Mouse (Mus musculus): ENCODE data around the gene Fas.

- no peak for TF ChIP-seq CTCF (IDR thresholded peaks at IDR 0.05)
- TF ChIP-seq EP300 (IDR thresholded peaks at IDR 0.05; ENCODE audit: insufficient read depth, low read depth, low read length), result no peak
- no peak for TF ChIP-seq POLR2A (IDR thresholded peaks at IDR 0.05; ENCODE audit: insufficient read depth, low read depth, low read length)
These were observed 38.0 kb upstream of the Fas start for GRCm38 (mm10) chr19:34252450-34252849.
